Mouse (Mus musculus) lung, postnatal 14 days (tissue): ENCODE results near the gene Paox.

Experiments
- DNase-seq: peaks from one replicate; pipeline ENCODE4 v3.0.0; 2021

The Paox gene

GRCm38 (mm10) chr7:140115583-140116328, at the start of gene Paox:
TSS of gene Paox (plus strand) at chr7:140115799.
- DNase-seq = peak; percentile 62

GRCm38 (mm10) chr7:140067397-140067796, 48.2 kb upstream of the Paox start:
- DNase-seq = no peak

GRCm38 (mm10) chr7:140070042-140070711, 45.4 kb upstream of the Paox start:
- no peak for DNase-seq

GRCm38 (mm10) chr7:140077698-140078097, 37.9 kb upstream of the Paox start:
- no peak for DNase-seq

- DNase-seq = peak; percentile 75
Measured at GRCm38 (mm10) chr7:140078711-140079110, 36.9 kb upstream of the Paox start.

GRCm38 (mm10) chr7:140080503-140081156, 35.0 kb upstream of the Paox start:
- peak; percentile 55 for DNase-seq

GRCm38 (mm10) chr7:140081408-140082241, 34.0 kb upstream of the Paox start:
- no peak for DNase-seq

GRCm38 (mm10) chr7:140082242-140082678, 33.3 kb upstream of the Paox start, which contains the start of gene Caly:
TSS of gene Caly (minus strand) at chr7:140082548.
- DNase-seq = no peak

- no peak for DNase-seq
Measured at GRCm38 (mm10) chr7:140090601-140091000, 25.0 kb upstream of the Paox start.

- no peak for DNase-seq
Measured at GRCm38 (mm10) chr7:140092924-140093528, 22.6 kb upstream of the Paox start, which contains the start of gene Prap1. TSS of gene Prap1 (plus strand) at chr7:140093395.

- no peak for DNase-seq
Measured at GRCm38 (mm10) chr7:140094954-140095353, 20.6 kb upstream of the Paox start.

- no peak for DNase-seq
Measured at GRCm38 (mm10) chr7:140095556-140095955, 20.0 kb upstream of the Paox start.

- DNase-seq = no peak
Measured at GRCm38 (mm10) chr7:140096055-140096454, 19.5 kb upstream of the Paox start.

GRCm38 (mm10) chr7:140098466-140098865, 17.1 kb upstream of the Paox start:
- no peak for DNase-seq

GRCm38 (mm10) chr7:140101498-140101897, 14.1 kb upstream of the Paox start:
- no peak for DNase-seq

GRCm38 (mm10) chr7:140101993-140102860, 13.4 kb upstream of the Paox start, which contains the start of gene Fuom:
TSS of gene Fuom (minus strand) at chr7:140102441.
- peak; percentile 82 for DNase-seq

GRCm38 (mm10) chr7:140104009-140104408, 11.6 kb upstream of the Paox start:
- no peak for DNase-seq

- DNase-seq = no peak
Measured at GRCm38 (mm10) chr7:140111943-140112342, 3.7 kb upstream of the Paox start.

GRCm38 (mm10) chr7:140116329-140117054, 893 bp downstream of the Paox start, which contains the start of gene Echs1:
TSS of gene Echs1 (minus strand) at chr7:140116476.
- DNase-seq = peak; percentile 91

- no peak for DNase-seq
Measured at GRCm38 (mm10) chr7:140120484-140120883, 4.9 kb downstream of the Paox start.
